Mouse (Mus musculus) midbrain, embryonic 14.5 days (tissue): ENCODE data around the gene App. TPM values are rescaled to one million over a fixed set of nuclear protein-coding genes. Genes with fewer than 3 reads are reported as not detected.

ENCODE experiments used
- ATAC-seq: fragments of 200-750 bp; cut with Nextera tagmentation; 2 replicates; pipeline ENCODE4 v1.8.0; 2017; ENCODE audit warnings: moderate number of reproducible peaks, moderate library complexity; ENCODE audit not compliant: low FRiP score, low TSS enrichment
- DNase-seq: peaks from one replicate; pipeline ENCODE4 v3.0.0-alpha.2; 2015
- H3K27ac ChIP-seq: fragments of 300-500 bp; sonication (generic); replicated peaks from 2 replicates; pipeline ENCODE4 v1.5.1; 2014; ENCODE audit warnings: mild to moderate bottlenecking, low read depth, low read length, moderate library complexity
- H3K27me3 ChIP-seq: fragments of 300-500 bp; sonication (generic); 2 replicates; pipeline ENCODE4 v1.6.1; 2014; ENCODE audit warnings: low read length, control low read depth, mixed read lengths; ENCODE audit not compliant: control insufficient read depth, insufficient read depth
- H3K36me3 ChIP-seq: fragments of 300-500 bp; sonication (generic); 2 replicates; pipeline ENCODE4 v1.6.1; 2014; ENCODE audit warnings: low read length, control low read depth; ENCODE audit not compliant: control insufficient read depth, insufficient read depth
- H3K4me1 ChIP-seq: fragments of 300-500 bp; sonication (generic); 2 replicates; pipeline ENCODE4 v1.6.1; 2014; ENCODE audit warnings: mild to moderate bottlenecking, antibody characterized with exemption, low read length, control low read depth; ENCODE audit not compliant: control insufficient read depth, insufficient read depth
- H3K4me2 ChIP-seq: fragments of 300-500 bp; sonication (generic); 2 replicates; pipeline ENCODE4 v1.6.1; 2014; ENCODE audit warnings: mild to moderate bottlenecking, low read length, moderate library complexity
- H3K4me3 ChIP-seq: fragments of 300-500 bp; sonication (generic); replicated peaks from 2 replicates; pipeline ENCODE4 v1.5.1; 2014; ENCODE audit warnings: low read depth, low read length
- H3K9ac ChIP-seq: fragments of 300-500 bp; sonication (generic); replicated peaks from 2 replicates; pipeline ENCODE4 v1.6.1; 2014; ENCODE audit warnings: mild to moderate bottlenecking, low read length, moderate library complexity
- H3K9me3 ChIP-seq: fragments of 300-500 bp; sonication (generic); 2 replicates; pipeline ENCODE4 v1.6.1; 2016; ENCODE audit warnings: low read length, control low read depth, mixed read lengths; ENCODE audit not compliant: control insufficient read depth
- WGBS: fragments of 180-500 bp; shearing (Covaris S2); extraction: QIAGEN DNeasy Blood & Tissue Kit; methylation state at CpG from one replicate; pipeline ENCODE4 v1.1.7; 2014; 5-methylcytosine and 5-hydroxymethylcytosine counted together
- polyA plus RNA-seq: library from polyadenylated mRNA; unstranded; fragments of >200 nt; fragmentation: Nextera tagmentation; extraction: Ambion mirVana; gene quantifications from 2 replicates; pipeline ENCODE4 v1.2.1, GENCODE M21; 2014

App gene
- polyA plus RNA-seq, 1 experiment from 2014 or later, result 339 TPM

- no peak for ATAC-seq
Measured at GRCm38 (mm10) chr16:85037969-85038644, 135.5 kb downstream of the App start.

GRCm38 (mm10) chr16:85035815-85036214 is 137.8 kb downstream of the App start:
- WGBS, result 78% methylated on average over 5 of the region's 5 CpGs
- Histone ChIP-seq H3K9ac (no peak overlapping the region), H3K4me1 (peaks cover 8% of the 10 kb centered on the region), H3K4me3 (no peak overlapping the region), H3K36me3 (peaks cover 9% of the 10 kb centered on the region), H3K9me3 (no peaks in the 10 kb centered on the region), H3K27me3 (no peaks in the 10 kb centered on the region), H3K4me2 (no peak overlapping the region), H3K27ac (no peak overlapping the region)
- ATAC-seq, result no peak
- DNase-seq, result peak; percentile 40

More at GRCm38 (mm10) chr16:85037969-85038644, 135.5 kb downstream of the App start:
- Histone ChIP-seq H3K27me3 (no peaks in the 10 kb centered on the region), H3K4me1 (peaks cover 9% of the 10 kb centered on the region), H3K4me3 (no peak overlapping the region), H3K9ac (no peak overlapping the region), H3K36me3 (peaks cover 1% of the 10 kb centered on the region; the same call in 1 of the 2 replicates), H3K9me3 (no peaks in the 10 kb centered on the region), H3K4me2 (no peak overlapping the region), H3K27ac (peak overlapping the region; percentile 63)
- 70% methylated on average over 10 of the region's 10 CpGs for WGBS
- peak; percentile 44 for DNase-seq

- Histone ChIP-seq H3K9me3 (no peaks in the 10 kb centered on the region), H3K4me2 (no peak overlapping the region), H3K27ac (no peak overlapping the region), H3K4me3 (no peak overlapping the region), H3K36me3 (peaks cover 26% of the 10 kb centered on the region), H3K9ac (no peak overlapping the region), H3K4me1 (peaks cover 6% of the 10 kb centered on the region; the same call in 1 of the 2 replicates), H3K27me3 (no peaks in the 10 kb centered on the region)
- DNase-seq, result no peak
- no peak for ATAC-seq
- 89% methylated on average over 5 of the region's 5 CpGs for WGBS
Measured at GRCm38 (mm10) chr16:85033747-85034146, 139.8 kb downstream of the App start.

- peaks cover 36% of the 10 kb centered on the region for H3K36me3 ChIP-seq
- H3K4me2 ChIP-seq, result no peak overlapping the region
- H3K4me3 ChIP-seq, result no peak overlapping the region
- ATAC-seq (no peak), DNase-seq (no peak)
- H3K27ac ChIP-seq, result no peak overlapping the region
- 90% methylated on average over 12 of the region's 12 CpGs for WGBS
- no peak overlapping the region for H3K9ac ChIP-seq
- no peaks in the 10 kb centered on the region for H3K9me3 ChIP-seq
- no peaks in the 10 kb centered on the region for H3K27me3 ChIP-seq
- peaks cover 4% of the 10 kb centered on the region; the same call in 1 of the 2 replicates for H3K4me1 ChIP-seq
Measured at GRCm38 (mm10) chr16:85030810-85031209, 142.8 kb downstream of the App start.

GRCm38 (mm10) chr16:85028396-85028795 is 145.2 kb downstream of the App start:
- Histone ChIP-seq H3K4me3 (no peak overlapping the region), H3K9me3 (no peaks in the 10 kb centered on the region), H3K4me1 (no peaks in the 10 kb centered on the region), H3K27me3 (no peaks in the 10 kb centered on the region), H3K4me2 (no peak overlapping the region), H3K9ac (no peak overlapping the region), H3K36me3 (peaks cover 55% of the 10 kb centered on the region), H3K27ac (no peak overlapping the region)
- 90% methylated on average over 4 of the region's 4 CpGs for WGBS
- DNase-seq (no peak), ATAC-seq (no peak)

GRCm38 (mm10) chr16:85024706-85025105 is 148.9 kb downstream of the App start:
- peaks cover 44% of the 10 kb centered on the region for H3K36me3 ChIP-seq
- no peak for DNase-seq
- H3K9me3 ChIP-seq, result no peaks in the 10 kb centered on the region
- no peak overlapping the region for H3K4me2 ChIP-seq
- peaks cover 9% of the 10 kb centered on the region; the same call in 1 of the 2 replicates for H3K4me1 ChIP-seq
- ATAC-seq, result no peak; the same call in 1 of the 2 replicates
- H3K9ac ChIP-seq, result no peak overlapping the region
- H3K27me3 ChIP-seq, result no peaks in the 10 kb centered on the region
- H3K4me3 ChIP-seq, result no peak overlapping the region
- no peak overlapping the region for H3K27ac ChIP-seq
- 96% methylated on average over 8 of the region's 8 CpGs for WGBS

GRCm38 (mm10) chr16:85023106-85023505 is 150.5 kb downstream of the App start:
- H3K4me1 ChIP-seq, result peaks cover 17% of the 10 kb centered on the region; the same call in 1 of the 2 replicates
- H3K27me3 ChIP-seq, result no peaks in the 10 kb centered on the region
- H3K27ac ChIP-seq, result no peak overlapping the region
- ATAC-seq (no peak), DNase-seq (no peak)
- H3K36me3 ChIP-seq, result peaks cover 31% of the 10 kb centered on the region
- H3K9ac ChIP-seq, result no peak overlapping the region
- WGBS, result 85% methylated on average over 3 of the region's 3 CpGs
- no peak overlapping the region for H3K4me2 ChIP-seq
- H3K9me3 ChIP-seq, result no peaks in the 10 kb centered on the region
- H3K4me3 ChIP-seq, result no peak overlapping the region

- Histone ChIP-seq H3K4me3 (no peak overlapping the region), H3K4me1 (peaks cover 17% of the 10 kb centered on the region; the same call in 1 of the 2 replicates), H3K9me3 (no peaks in the 10 kb centered on the region), H3K4me2 (no peak overlapping the region), H3K27me3 (no peaks in the 10 kb centered on the region), H3K9ac (no peak overlapping the region), H3K36me3 (peaks cover 25% of the 10 kb centered on the region), H3K27ac (peak overlapping the region; percentile 55; the same call in 1 of the 2 replicates)
- ATAC-seq (no peak), DNase-seq (no peak)
- 81% methylated on average over 9 of the region's 9 CpGs for WGBS
Measured at GRCm38 (mm10) chr16:85020696-85021323, 152.8 kb downstream of the App start.
